Mouse (Mus musculus) thymus, adult 2 months (tissue): Measurements from ENCODE around the gene Zfp882.

Source experiments
- CTCF ChIP-seq: fragments of 200-500 bp; IDR thresholded peaks from 2 replicates; pipeline ENCODE4 v1.5.1; 2012; ENCODE audit warnings: mild to moderate bottlenecking, control low read depth, low read length, moderate library complexity, borderline replicate concordance; ENCODE audit not compliant: control insufficient read depth, poor library complexity, insufficient read depth; ENCODE audit errors: extremely low read depth
- POLR2A ChIP-seq: fragments of 200-500 bp; IDR thresholded peaks from 2 replicates; pipeline ENCODE4 v1.6.1; 2012; ENCODE audit warnings: mild to moderate bottlenecking, low read length, control low read depth, moderate library complexity; ENCODE audit not compliant: control insufficient read depth, poor library complexity, insufficient read depth; ENCODE audit errors: extremely low read depth

DNA sequence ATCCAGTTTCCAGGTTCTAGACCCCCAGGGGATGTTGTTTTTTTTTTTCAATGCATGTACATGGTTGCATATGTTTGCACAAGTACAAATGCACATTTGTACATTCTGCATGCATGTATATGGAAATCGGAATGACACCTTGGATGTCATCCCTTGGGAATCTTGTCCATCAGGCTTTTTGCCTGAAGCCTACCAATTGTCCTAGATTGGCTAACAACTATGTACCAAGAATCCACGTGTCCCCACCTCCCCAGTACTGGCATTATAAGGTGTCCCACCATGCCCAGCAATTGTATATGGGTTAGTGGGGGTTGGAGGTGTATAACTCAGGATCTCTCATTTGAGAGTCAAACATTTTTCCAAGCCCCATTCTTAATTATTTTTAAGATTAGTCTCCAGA is 3.9 kb downstream of the Zfp882 start:
- TF ChIP-seq CTCF = no peak
- no peak for TF ChIP-seq POLR2A
